Mouse (Mus musculus): Measurements from ENCODE around the gene Edem3.
A peak's percentile ranks its signal among the peaks of the same experiment; 100 is the strongest.
"Not testable (repeated sequence)": the region's sequence is repeated elsewhere in the genome, so short reads cannot be mapped to it uniquely, and the experiment has no call there.

The Edem3 gene

GRCm38 (mm10) chr1:151810628-151811421 lies 55.7 kb downstream of the Edem3 start:
- no peak for DNase-seq (ENCODE audit: low read depth, low spot score)

GRCm38 (mm10) chr1:151811456-151811855 lies 56.3 kb downstream of the Edem3 start:
- DNase-seq (ENCODE audit: low read depth, low spot score): no peak

- no peak for DNase-seq (ENCODE audit: low read depth, low spot score)
Observed at GRCm38 (mm10) chr1:151812004-151812712, 57.0 kb downstream of the Edem3 start.

GRCm38 (mm10) chr1:151816051-151816450 lies 60.9 kb downstream of the Edem3 start:
- no peak for DNase-seq (ENCODE audit: low read depth, low spot score)

- no peak for DNase-seq (ENCODE audit: low read depth, low spot score)
Observed at GRCm38 (mm10) chr1:151819190-151819589, 64.0 kb downstream of the Edem3 start.

GRCm38 (mm10) chr1:151820457-151820856 lies 65.3 kb downstream of the Edem3 start:
- peak; percentile 18 for DNase-seq (ENCODE audit: low read depth, low spot score)

- DNase-seq (ENCODE audit: low read depth, low spot score): no peak
Observed at GRCm38 (mm10) chr1:151825065-151825464, 69.9 kb downstream of the Edem3 start.

- DNase-seq (ENCODE audit: low read depth, low spot score): no peak
Observed at GRCm38 (mm10) chr1:151831791-151832190, 76.6 kb downstream of the Edem3 start.

- no peak for DNase-seq (ENCODE audit: low read depth, low spot score)
Observed at GRCm38 (mm10) chr1:151835261-151835660, 80.1 kb downstream of the Edem3 start.

GRCm38 (mm10) chr1:151840345-151840744 lies 85.2 kb downstream of the Edem3 start:
- DNase-seq (ENCODE audit: low read depth, low spot score): not testable (repeated sequence)

- no peak for DNase-seq (ENCODE audit: low read depth, low spot score)
Observed at GRCm38 (mm10) chr1:151845252-151845832, 90.2 kb downstream of the Edem3 start.

- no peak for DNase-seq (ENCODE audit: low read depth, low spot score)
Observed at GRCm38 (mm10) chr1:151845926-151846782, 91.0 kb downstream of the Edem3 start.

- no peak for DNase-seq (ENCODE audit: low read depth, low spot score)
Observed at GRCm38 (mm10) chr1:151848286-151848685, 93.1 kb downstream of the Edem3 start.

- no peak for DNase-seq (ENCODE audit: low read depth, low spot score)
Observed at GRCm38 (mm10) chr1:151849993-151850608, 94.9 kb downstream of the Edem3 start.

GRCm38 (mm10) chr1:151851051-151851848 lies 96.1 kb downstream of the Edem3 start:
- DNase-seq (ENCODE audit: low read depth, low spot score): no peak

GRCm38 (mm10) chr1:151851976-151852375 lies 96.8 kb downstream of the Edem3 start:
- DNase-seq (ENCODE audit: low read depth, low spot score): no peak

GRCm38 (mm10) chr1:151855561-151855960 lies 100.4 kb downstream of the Edem3 start:
- no peak for DNase-seq (ENCODE audit: low read depth, low spot score)

GRCm38 (mm10) chr1:151858474-151858873 lies 103.3 kb downstream of the Edem3 start:
- DNase-seq (ENCODE audit: low read depth, low spot score): no peak

GRCm38 (mm10) chr1:151861334-151861995 lies 106.3 kb downstream of the Edem3 start:
- no peak for DNase-seq (ENCODE audit: low read depth, low spot score)

GRCm38 (mm10) chr1:151862109-151862508 lies 106.9 kb downstream of the Edem3 start:
- DNase-seq (ENCODE audit: low read depth, low spot score): no peak

All from WW6 (cell line).